Mouse (Mus musculus) midbrain, embryonic 12.5 days (tissue): ENCODE measurements at regions not wholly inside any gene's neighbourhood (a gene's known extent, or its start where the extent isn't known, plus 50 kb on each side); places are given as distances from the start of the nearest gene placed in this dataset.

Experiments
- ATAC-seq: fragments of 200-750 bp; cut with Nextera tagmentation; 2 replicates; pipeline ENCODE4 v1.8.0; 2017; ENCODE audit warnings: low read depth, moderate TSS enrichment, moderate library complexity; ENCODE audit not compliant: low FRiP score
- H3K27ac ChIP-seq: fragments of 300-500 bp; sonication (generic); replicated peaks from 2 replicates; pipeline ENCODE4 v1.5.1; 2016; ENCODE audit warnings: mild to moderate bottlenecking
- H3K27me3 ChIP-seq: fragments of 300-500 bp; sonication (generic); 2 replicates; pipeline ENCODE4 v1.6.1; 2016; ENCODE audit warnings: mild to moderate bottlenecking
- H3K36me3 ChIP-seq: fragments of 300-500 bp; sonication (generic); 2 replicates; pipeline ENCODE4 v1.6.1; 2016
- H3K4me1 ChIP-seq: fragments of 300-500 bp; sonication (generic); 2 replicates; pipeline ENCODE4 v1.6.1; 2016
- H3K4me2 ChIP-seq: fragments of 300-500 bp; sonication (generic); replicated peaks from 2 replicates; pipeline ENCODE4 v1.6.1; 2016; ENCODE audit warnings: mild to moderate bottlenecking, moderate library complexity
- H3K4me3 ChIP-seq: fragments of 300-500 bp; sonication (generic); 2 replicates; pipeline ENCODE4 v1.5.1; 2016; ENCODE audit warnings: mild to moderate bottlenecking
- H3K9ac ChIP-seq: fragments of 300-500 bp; sonication (generic); replicated peaks from 2 replicates; pipeline ENCODE4 v1.6.1; 2016; ENCODE audit warnings: mild to moderate bottlenecking, moderate library complexity
- H3K9me3 ChIP-seq: fragments of 300-500 bp; sonication (generic); 2 replicates; pipeline ENCODE4 v1.6.1; 2016; ENCODE audit warnings: mild to moderate bottlenecking
- WGBS: fragments of 180-500 bp; shearing (Covaris S2); methylation state at CpG from one replicate; pipeline ENCODE4 v1.1.7; 2016; 5-methylcytosine and 5-hydroxymethylcytosine counted together

GRCm38 (mm10) chr4:62755237-62755900 is 195.7 kb downstream of the Rgs3 start:
- Histone ChIP-seq H3K4me2 (no peak overlapping the region), H3K36me3 (no peaks in the 10 kb centered on the region), H3K27me3 (no peaks in the 10 kb centered on the region), H3K9me3 (no peaks in the 10 kb centered on the region), H3K4me1 (peaks cover 5% of the 10 kb centered on the region; the same call in 1 of the 2 replicates), H3K4me3 (no peak overlapping the region), H3K9ac (no peak overlapping the region), H3K27ac (0 out of 2 replicates have a peak overlapping the region, but pooled peaks have one; percentile 17)
- WGBS = 64% methylated on average over 5 of the region's 5 CpGs
- ATAC-seq = peak; percentile 52; the same call in 1 of the 2 replicates

- H3K4me2 ChIP-seq = no peak overlapping the region
- 74% methylated on average over 10 of the region's 10 CpGs for WGBS
- no peak overlapping the region for H3K9ac ChIP-seq
- H3K4me3 ChIP-seq = no peak overlapping the region
- H3K36me3 ChIP-seq = no peaks in the 10 kb centered on the region
- no peaks in the 10 kb centered on the region for H3K9me3 ChIP-seq
- peaks cover 5% of the 10 kb centered on the region; the same call in 1 of the 2 replicates for H3K4me1 ChIP-seq
- H3K27ac ChIP-seq = no peak overlapping the region
- no peak for ATAC-seq
- H3K27me3 ChIP-seq = no peaks in the 10 kb centered on the region
Observed at GRCm38 (mm10) chr4:62756721-62757206, 197.1 kb downstream of the Rgs3 start.

- H3K36me3 ChIP-seq = no peaks in the 10 kb centered on the region
- no peak overlapping the region for H3K4me2 ChIP-seq
- H3K4me3 ChIP-seq = no peak overlapping the region
- no peak overlapping the region for H3K27ac ChIP-seq
- no peaks in the 10 kb centered on the region for H3K27me3 ChIP-seq
- H3K9me3 ChIP-seq = no peaks in the 10 kb centered on the region
- no peak overlapping the region for H3K9ac ChIP-seq
- WGBS = 82% methylated on average over 11 of the region's 11 CpGs
- H3K4me1 ChIP-seq = no peaks in the 10 kb centered on the region
- 0 out of 2 replicates have a peak, but pooled peaks have one; percentile 6 for ATAC-seq
Observed at GRCm38 (mm10) chr4:62760748-62761604, 201.3 kb downstream of the Rgs3 start.

GRCm38 (mm10) chr4:62761672-62762071 is 202.0 kb downstream of the Rgs3 start:
- H3K4me1 ChIP-seq = no peaks in the 10 kb centered on the region
- H3K4me2 ChIP-seq = no peak overlapping the region
- H3K27me3 ChIP-seq = no peaks in the 10 kb centered on the region
- ATAC-seq = peak; percentile 51; the same call in 1 of the 2 replicates
- no peaks in the 10 kb centered on the region for H3K36me3 ChIP-seq
- WGBS = 3% methylated on average over 1 of the region's 1 CpGs
- no peak overlapping the region for H3K9ac ChIP-seq
- H3K27ac ChIP-seq = no peak overlapping the region
- no peak overlapping the region for H3K4me3 ChIP-seq
- H3K9me3 ChIP-seq = no peaks in the 10 kb centered on the region

GRCm38 (mm10) chr4:62763990-62764389 is 201.4 kb upstream of the Zfp618 start:
- H3K9me3 ChIP-seq = no peaks in the 10 kb centered on the region
- peak; percentile 88 for ATAC-seq
- H3K4me2 ChIP-seq = no peak overlapping the region
- peaks cover 2% of the 10 kb centered on the region; the same call in 1 of the 2 replicates for H3K4me1 ChIP-seq
- H3K36me3 ChIP-seq = no peaks in the 10 kb centered on the region
- no peak overlapping the region for H3K4me3 ChIP-seq
- H3K9ac ChIP-seq = no peak overlapping the region
- no peaks in the 10 kb centered on the region for H3K27me3 ChIP-seq
- H3K27ac ChIP-seq = no peak overlapping the region
- 9% methylated on average over 5 of the region's 5 CpGs for WGBS

GRCm38 (mm10) chr4:62769469-62770234 is 195.7 kb upstream of the Zfp618 start:
- H3K9me3 ChIP-seq = no peaks in the 10 kb centered on the region
- no peak overlapping the region for H3K27ac ChIP-seq
- ATAC-seq = peak; percentile 68
- H3K36me3 ChIP-seq = no peaks in the 10 kb centered on the region
- no peak overlapping the region for H3K9ac ChIP-seq
- H3K4me3 ChIP-seq = no peak overlapping the region
- peaks cover 4% of the 10 kb centered on the region; the same call in 1 of the 2 replicates for H3K4me1 ChIP-seq
- no peaks in the 10 kb centered on the region for H3K27me3 ChIP-seq
- WGBS = 74% methylated on average over 10 of the region's 10 CpGs
- H3K4me2 ChIP-seq = no peak overlapping the region

DNA sequence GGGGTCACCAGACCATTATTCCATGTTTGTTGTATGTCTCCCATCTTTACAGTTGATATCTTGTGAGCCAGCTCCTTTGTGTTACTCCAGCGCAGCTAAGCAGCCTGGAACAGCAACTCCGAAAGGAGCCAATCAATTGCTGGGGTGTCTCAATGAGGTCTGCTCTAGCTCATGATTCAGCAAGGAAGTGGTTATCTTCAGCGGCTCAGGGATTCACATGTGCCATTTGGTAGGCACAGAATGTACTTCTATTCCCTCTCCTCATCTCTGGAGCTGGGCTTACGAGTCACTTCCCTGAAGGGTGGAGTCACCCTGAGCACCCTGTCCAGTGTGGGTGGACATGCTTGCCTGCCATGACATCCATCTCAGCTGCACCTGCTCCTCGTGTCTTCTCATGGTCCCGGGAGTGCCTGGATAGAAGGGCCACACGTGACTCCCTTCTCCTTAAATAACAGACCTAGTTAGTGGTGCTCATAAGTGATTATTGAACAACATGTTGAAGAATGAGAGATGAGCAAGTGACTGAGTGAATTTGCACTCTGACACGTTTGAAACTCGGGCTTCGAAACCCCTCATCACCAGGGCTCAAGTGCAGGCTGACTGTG is 190.3 kb upstream of the Zfp618 start:
- Histone ChIP-seq H3K4me3 (no peak overlapping the region), H3K9me3 (no peaks in the 10 kb centered on the region), H3K27me3 (0 out of 2 replicates have a peak, but pooled peaks cover 4% of the 10 kb centered on the region), H3K36me3 (no peaks in the 10 kb centered on the region), H3K4me1 (no peaks in the 10 kb centered on the region), H3K4me2 (no peak overlapping the region), H3K9ac (no peak overlapping the region), H3K27ac (no peak overlapping the region)
- 83% methylated on average over 10 of the region's 10 CpGs for WGBS
- no peak for ATAC-seq

- Histone ChIP-seq H3K9me3 (no peaks in the 10 kb centered on the region), H3K4me1 (no peaks in the 10 kb centered on the region), H3K27me3 (peaks cover 9% of the 10 kb centered on the region; the same call in 1 of the 2 replicates), H3K36me3 (no peaks in the 10 kb centered on the region), H3K4me3 (no peak overlapping the region), H3K9ac (no peak overlapping the region), H3K4me2 (no peak overlapping the region), H3K27ac (no peak overlapping the region)
- WGBS = 95% methylated on average over 9 of the region's 9 CpGs
- ATAC-seq = no peak
Observed at GRCm38 (mm10) chr4:62776881-62777280, 188.5 kb upstream of the Zfp618 start.

GRCm38 (mm10) chr4:62777436-62777835 is 187.9 kb upstream of the Zfp618 start:
- Histone ChIP-seq H3K4me1 (no peaks in the 10 kb centered on the region), H3K9ac (no peak overlapping the region), H3K4me2 (no peak overlapping the region), H3K27me3 (peaks cover 13% of the 10 kb centered on the region; the same call in 1 of the 2 replicates), H3K27ac (no peak overlapping the region), H3K36me3 (no peaks in the 10 kb centered on the region), H3K4me3 (no peak overlapping the region), H3K9me3 (no peaks in the 10 kb centered on the region)
- ATAC-seq = no peak
- whole genome bisulfite sequencing = 80% methylated on average over 7 of the region's 7 CpGs

DNA sequence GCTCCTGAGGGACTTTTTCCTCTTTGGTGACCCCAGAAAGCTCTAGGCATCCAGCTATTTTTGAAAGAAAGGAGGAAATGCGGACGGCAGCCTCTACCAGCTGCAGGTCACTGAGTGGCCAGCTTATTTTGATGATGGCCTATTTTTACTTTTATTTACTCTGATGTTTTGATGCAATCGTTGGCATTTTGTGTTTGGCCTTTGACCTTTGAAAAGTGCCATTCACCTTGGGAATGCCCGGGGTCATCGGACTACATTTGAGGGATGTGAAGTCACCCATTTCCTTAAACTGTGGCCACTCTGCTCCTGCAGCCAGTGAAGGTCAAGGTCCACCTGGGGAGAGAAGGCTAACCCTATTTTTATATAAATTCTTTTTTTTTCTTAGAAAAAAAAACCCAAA is 186.8 kb upstream of the Zfp618 start:
- Histone ChIP-seq H3K27ac (no peak overlapping the region), H3K36me3 (no peaks in the 10 kb centered on the region), H3K4me3 (no peak overlapping the region), H3K4me2 (no peak overlapping the region), H3K27me3 (peaks cover 13% of the 10 kb centered on the region; the same call in 1 of the 2 replicates), H3K9ac (no peak overlapping the region), H3K9me3 (no peaks in the 10 kb centered on the region), H3K4me1 (no peaks in the 10 kb centered on the region)
- no peak for ATAC-seq
- 89% methylated on average over 5 of the region's 5 CpGs for WGBS

GRCm38 (mm10) chr4:62780409-62780808 is 185.0 kb upstream of the Zfp618 start:
- H3K4me1 ChIP-seq = no peaks in the 10 kb centered on the region
- peak overlapping the region; percentile 43 for H3K4me3 ChIP-seq
- peak overlapping the region; percentile 62 for H3K4me2 ChIP-seq
- peak overlapping the region; percentile 53; the same call in 1 of the 2 replicates for H3K9ac ChIP-seq
- ATAC-seq = peak; percentile 92
- H3K36me3 ChIP-seq = no peaks in the 10 kb centered on the region
- H3K27ac ChIP-seq = no peak overlapping the region
- H3K9me3 ChIP-seq = no peaks in the 10 kb centered on the region
- peaks cover 13% of the 10 kb centered on the region; the same call in 1 of the 2 replicates for H3K27me3 ChIP-seq
- 3% methylated on average over 15 of the region's 15 CpGs for WGBS
